Mouse (Mus musculus): Measurements from ENCODE around the gene Tcea3.

Tcea3 gene

DNA sequence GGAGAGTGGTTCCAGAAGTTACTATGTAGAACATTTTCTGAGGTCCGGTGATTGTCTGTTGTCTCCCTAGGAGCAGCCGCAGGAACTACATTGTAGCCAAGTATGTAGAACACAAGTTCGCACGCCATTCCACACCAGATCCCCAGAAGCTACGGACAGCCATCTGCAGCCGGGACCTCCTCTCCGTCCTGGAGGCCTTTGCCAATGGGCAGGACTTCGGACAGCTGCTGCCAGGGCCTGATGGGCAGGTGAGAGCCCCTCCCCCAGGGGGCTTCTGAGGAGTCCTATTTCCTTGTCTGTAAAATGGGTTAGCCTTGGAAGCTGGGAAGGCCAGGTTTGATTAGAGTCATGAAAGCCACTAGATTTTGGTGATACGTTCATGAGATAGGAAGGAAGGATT is 8.4 kb upstream of the Tcea3 start:
- no peak for DNase-seq (ENCODE audit: low spot score)

GRCm38 (mm10) chr4:136239622-136240021 is 7.9 kb upstream of the Tcea3 start:
- DNase-seq (ENCODE audit: low spot score): no peak

- no peak for DNase-seq (ENCODE audit: low spot score)
These were observed 7.4 kb upstream of the Tcea3 start for GRCm38 (mm10) chr4:136240123-136240522.

GRCm38 (mm10) chr4:136240955-136241354 is 6.6 kb upstream of the Tcea3 start:
- no peak for DNase-seq (ENCODE audit: low spot score)

DNA sequence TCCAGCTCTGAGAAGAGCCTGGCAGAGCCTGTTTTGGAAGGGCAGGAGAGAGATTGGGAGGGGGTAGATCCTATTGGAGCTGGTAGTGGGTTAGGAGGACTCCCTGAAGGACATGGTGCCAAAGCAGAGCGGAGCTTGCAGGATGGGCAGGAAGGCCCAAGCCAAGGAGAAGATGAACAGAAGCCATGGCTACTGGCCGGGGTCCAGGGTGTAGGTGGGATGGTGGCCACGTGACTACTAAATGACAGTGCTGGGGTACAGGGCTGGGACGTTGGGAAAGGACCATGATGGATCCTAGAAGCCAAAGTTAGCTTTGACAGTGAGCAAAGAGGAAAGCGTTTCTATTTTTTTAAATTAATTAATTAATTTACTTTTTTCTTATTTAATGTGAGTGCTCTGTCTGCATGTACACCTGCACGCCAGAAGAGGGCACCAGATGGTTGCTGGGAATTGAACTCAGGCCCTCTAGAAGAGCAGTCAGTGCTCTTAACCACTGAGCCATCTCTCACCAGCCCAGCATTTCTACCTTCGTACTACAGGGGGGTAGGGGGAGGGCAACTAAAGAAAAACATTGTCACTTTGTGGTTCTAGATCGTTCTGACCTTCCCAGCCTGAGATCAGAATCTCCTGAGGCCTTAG is 5.3 kb upstream of the Tcea3 start:
- DNase-seq (ENCODE audit: low spot score): no peak

- DNase-seq (ENCODE audit: low spot score): no peak
These were observed 4.8 kb upstream of the Tcea3 start for GRCm38 (mm10) chr4:136242728-136243127.

- DNase-seq (ENCODE audit: low spot score): no peak
These were observed 3.3 kb upstream of the Tcea3 start for GRCm38 (mm10) chr4:136244208-136244607.

DNA sequence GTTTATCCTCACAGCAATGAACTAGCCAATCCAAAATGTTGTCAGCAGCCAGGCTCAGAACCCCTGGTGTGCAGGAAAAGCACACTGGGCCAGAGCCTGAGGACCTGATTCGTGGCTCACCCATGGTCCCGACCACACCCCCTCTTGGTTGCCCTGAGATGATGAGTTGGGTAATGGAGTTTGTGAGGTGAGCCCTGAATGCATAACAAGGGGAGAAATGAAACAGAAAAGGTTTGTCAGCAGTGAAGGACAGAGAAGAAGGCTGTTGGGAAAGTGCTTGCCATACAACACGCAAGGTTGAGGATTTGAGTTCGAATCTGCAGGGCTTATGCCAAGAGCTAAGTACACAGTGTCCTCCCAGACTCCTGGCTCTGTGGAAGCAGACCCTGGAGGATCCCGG is 1.8 kb upstream of the Tcea3 start:
- DNase-seq (ENCODE audit: low spot score): no peak

DNA sequence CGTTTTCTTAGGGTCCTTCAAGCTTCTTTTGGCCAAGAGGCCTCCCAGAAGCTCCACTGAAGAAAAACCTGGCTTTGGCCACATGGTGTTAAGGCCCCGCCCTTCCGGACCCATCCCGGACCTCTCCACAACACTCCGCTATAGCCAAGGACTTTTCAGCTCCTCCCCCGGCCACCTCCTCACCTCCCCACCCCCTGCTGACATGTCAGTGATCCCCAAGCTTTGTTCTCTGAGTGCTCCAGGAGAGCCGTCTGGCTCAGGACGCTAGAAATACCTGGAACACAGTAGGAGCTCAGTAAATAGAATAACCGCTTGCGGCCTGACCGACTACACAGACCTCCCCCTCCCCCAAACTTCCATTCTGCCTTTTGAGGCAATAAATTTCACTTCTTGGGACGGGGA is 960 bp upstream of the Tcea3 start:
- DNase-seq (ENCODE audit: low spot score): no peak

DNA sequence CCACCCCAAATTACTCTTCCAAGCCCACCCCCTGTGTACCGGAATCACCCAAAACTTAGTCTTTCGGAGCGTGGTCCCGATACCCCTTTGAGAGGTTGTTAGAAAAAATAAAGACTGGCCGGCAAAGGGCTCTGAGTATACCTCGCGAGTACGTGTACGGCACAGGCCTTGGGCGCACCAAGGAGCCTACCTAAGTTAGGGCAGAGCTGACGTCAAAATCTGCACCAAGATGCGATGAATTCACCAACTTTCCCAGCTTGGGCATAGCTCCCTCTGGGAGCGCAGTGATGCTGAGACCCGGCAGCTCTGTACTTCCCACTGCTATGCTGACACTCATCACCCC is 172 bp upstream of the Tcea3 start:
- DNase-seq (ENCODE audit: low spot score): no peak

- DNase-seq (ENCODE audit: low spot score): no peak
These were observed 1.2 kb downstream of the Tcea3 start for GRCm38 (mm10) chr4:136248464-136249331.

DNA sequence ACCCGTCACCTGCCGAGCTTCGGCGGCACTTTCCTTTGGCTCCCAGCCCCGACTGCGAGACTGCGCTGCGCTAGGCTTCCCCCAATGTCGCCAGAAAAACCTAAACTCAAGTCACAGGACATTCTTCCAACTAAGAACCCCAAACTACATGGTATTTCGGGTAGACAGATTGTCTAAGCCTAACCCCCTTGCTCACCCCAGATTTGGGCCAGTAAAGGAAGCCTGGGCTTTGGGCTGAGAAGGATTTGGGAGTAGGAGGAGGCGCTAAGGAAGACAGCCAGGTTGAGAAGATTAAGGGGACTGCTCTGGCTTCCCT is 1.8 kb downstream of the Tcea3 start:
- no peak for DNase-seq (ENCODE audit: low spot score)

GRCm38 (mm10) chr4:136249780-136250179 is 2.3 kb downstream of the Tcea3 start:
- peak; percentile 28 for DNase-seq (ENCODE audit: low spot score)

DNA sequence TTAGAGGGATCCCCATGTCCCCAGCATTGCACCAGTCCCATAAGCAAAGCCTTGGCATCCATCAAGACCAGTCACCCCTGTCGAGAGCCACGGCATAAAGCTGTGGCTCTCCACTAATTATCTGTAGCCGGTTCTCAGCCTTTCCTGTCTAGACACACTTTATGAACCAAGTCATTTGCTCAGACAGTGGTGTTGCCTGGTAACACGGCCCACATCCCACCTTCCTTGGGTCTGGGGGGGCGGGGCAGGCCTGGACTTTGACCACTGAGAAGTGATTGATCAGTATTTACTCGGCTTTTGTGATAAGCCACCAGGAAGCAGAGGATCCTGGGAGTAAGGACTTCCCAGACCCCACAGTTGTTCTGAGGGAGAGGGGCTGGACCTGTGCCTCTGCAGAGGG is 8.4 kb downstream of the Tcea3 start:
- no peak for DNase-seq (ENCODE audit: low spot score)

- no peak for DNase-seq (ENCODE audit: low spot score)
These were observed 9.2 kb downstream of the Tcea3 start for GRCm38 (mm10) chr4:136256696-136257095.

DNA sequence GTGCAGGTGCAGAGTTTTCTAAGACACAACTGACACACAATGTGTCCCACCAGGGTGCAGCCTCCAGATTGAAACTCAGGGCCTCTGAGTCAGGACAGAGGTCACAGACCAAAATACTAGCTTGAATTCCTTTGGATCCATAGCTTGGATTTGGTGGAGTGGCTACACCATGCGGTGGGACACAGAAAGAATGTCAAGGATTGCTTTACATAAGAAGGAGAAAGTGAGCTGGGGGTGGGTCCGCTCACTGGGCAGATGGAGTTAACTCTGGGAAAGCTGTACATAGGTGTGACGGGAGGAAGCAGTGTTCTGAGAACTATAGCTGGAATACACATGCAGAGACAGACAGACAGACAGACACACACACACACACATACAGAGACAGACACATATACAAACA is 12.4 kb downstream of the Tcea3 start:
- no peak for DNase-seq (ENCODE audit: low spot score)

GRCm38 (mm10) chr4:136260491-136261180 is 13.1 kb downstream of the Tcea3 start:
- DNase-seq (ENCODE audit: low spot score): peak; percentile 35

DNA sequence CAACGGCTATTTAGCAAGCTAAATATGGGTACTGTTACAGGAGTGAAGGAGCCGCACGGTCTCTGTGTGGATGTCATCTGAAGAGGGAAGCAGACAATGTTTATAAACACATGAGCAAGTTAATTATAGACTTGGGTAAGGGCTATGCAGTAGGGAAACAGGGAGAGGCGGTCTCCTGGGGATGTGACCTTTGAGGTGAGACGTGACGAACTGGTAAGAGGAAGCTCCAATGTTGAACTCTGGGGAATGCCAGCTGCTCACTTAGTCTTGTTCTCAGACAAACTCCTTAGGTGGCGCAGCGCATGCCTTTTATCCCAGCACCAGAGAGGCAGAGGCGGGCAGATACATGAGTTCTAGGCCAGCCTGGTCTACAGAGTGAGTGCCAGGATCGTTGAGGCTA is 14.4 kb downstream of the Tcea3 start:
- DNase-seq (ENCODE audit: low spot score): no peak

- no peak for DNase-seq (ENCODE audit: low spot score)
These were observed 16.0 kb downstream of the Tcea3 start for GRCm38 (mm10) chr4:136263555-136263954.

GRCm38 (mm10) chr4:136266716-136267343 is 19.3 kb downstream of the Tcea3 start:
- DNase-seq (ENCODE audit: low spot score): no peak

GRCm38 (mm10) chr4:136268912-136269311 is 21.4 kb downstream of the Tcea3 start:
- DNase-seq (ENCODE audit: low spot score): no peak

- no peak for DNase-seq (ENCODE audit: low spot score)
These were observed 23.1 kb downstream of the Tcea3 start for GRCm38 (mm10) chr4:136270648-136271047.

GRCm38 (mm10) chr4:136281097-136281496 is 33.6 kb downstream of the Tcea3 start:
- DNase-seq (ENCODE audit: low spot score): no peak
